Mouse (Mus musculus): ENCODE measurements around the gene Mrps36.

DNA sequence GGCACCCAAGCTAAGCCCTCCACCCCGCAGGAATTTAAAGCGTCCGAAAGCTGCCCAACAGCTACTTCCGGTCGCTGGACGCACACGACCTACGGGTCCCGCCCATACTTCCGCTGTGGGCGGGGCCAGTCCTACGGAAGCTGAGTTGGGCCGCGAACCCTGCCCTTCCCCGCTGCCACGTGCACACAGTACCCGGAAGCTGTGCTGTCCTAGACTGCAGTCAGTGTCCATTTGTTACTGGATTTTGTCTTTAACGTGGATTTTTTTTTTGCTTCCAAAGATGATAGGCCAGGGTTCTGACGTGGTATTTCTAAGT lies 13.6 kb downstream of the Mrps36 start, which contains the start of gene Cdk7:
- no peak for TF ChIP-seq CTCF (IDR thresholded peaks at IDR 0.05; ENCODE audit: insufficient read depth, low read depth, low read length)
- peak; percentile 30; the same call in 1 of the 2 replicates for TF ChIP-seq POLR2A (IDR thresholded peaks at IDR 0.05; ENCODE audit: insufficient read depth, low read depth, low read length)
